Mouse (Mus musculus) right cerebral cortex, adult 18-20 months (tissue): ENCODE measurements at regions not wholly inside any gene's neighbourhood (a gene's known extent, or its start where the extent isn't known, plus 50 kb on each side); places are given as distances from the start of the nearest gene placed in this dataset.
A peak's percentile ranks its signal among the peaks of the same experiment; 100 is the strongest.
"Not testable (repeated sequence)": the region's sequence is repeated elsewhere in the genome, so short reads cannot be mapped to it uniquely, and the experiment has no call there.

Experiments used
- DNase-seq: peaks from one replicate; pipeline ENCODE4 v3.0.0; 2022; ENCODE audit warnings: mixed read lengths

DNA sequence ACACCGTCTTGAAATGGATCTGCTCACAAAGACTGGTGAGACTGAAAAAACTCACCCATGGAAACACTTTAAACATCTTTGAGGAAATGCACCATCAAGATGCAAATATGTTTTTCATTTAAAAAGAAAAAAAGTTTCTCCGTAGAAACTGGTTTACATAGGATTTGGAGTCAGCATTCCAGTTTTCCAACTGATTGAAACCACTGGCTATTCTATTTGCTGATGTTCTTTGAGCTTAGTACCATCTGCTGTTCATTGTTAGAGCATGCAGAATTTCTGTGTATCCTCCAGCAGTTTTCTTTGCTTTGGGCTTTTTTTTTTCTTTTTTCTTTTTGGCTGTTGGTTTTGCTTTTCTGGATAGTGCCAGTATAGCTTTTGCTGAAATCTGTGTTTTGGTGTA, 1948.3 kb downstream of the 9330182O14Rik start:
- no peak for DNase-seq

DNA sequence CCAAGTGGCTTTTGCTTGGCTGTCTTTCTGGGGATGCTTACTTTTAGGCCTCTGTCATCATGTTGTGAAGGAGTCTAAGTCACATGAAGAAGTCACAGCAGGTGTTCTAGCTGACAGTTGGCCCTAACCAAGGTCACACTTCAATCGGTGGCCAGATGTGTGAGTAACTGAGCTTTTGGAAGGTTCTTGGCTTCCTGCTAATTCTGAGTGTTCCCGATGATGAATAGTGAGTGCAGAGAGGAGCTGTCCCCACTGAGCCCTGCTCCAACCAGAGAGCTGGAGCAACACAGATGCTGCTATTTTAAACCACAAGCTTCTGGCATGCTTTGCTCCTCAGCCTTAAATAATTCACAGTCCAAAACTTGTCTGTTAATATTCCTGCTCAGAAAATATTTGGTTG, 1966.6 kb downstream of the 9330182O14Rik start:
- peak; percentile 5 for DNase-seq

DNA sequence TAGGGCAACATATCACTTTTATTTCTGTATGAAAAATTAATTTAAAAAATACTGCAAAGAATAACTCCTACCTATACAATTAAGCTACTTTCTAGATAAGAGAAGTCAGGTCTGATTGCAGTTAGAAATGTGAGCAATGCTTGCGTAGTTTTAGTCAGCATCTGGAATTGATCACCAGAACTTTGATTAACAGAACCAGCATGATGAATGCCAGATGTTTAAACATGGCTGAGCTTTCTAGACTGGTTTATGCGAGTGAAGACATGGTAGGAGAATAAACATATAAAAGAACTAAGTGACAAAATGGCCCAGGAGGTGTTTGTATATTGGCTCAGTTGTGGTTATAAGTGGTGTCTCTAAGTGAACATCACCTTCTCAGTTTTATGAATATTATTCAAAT, 1970.7 kb downstream of the 9330182O14Rik start:
- DNase-seq = no peak

DNA sequence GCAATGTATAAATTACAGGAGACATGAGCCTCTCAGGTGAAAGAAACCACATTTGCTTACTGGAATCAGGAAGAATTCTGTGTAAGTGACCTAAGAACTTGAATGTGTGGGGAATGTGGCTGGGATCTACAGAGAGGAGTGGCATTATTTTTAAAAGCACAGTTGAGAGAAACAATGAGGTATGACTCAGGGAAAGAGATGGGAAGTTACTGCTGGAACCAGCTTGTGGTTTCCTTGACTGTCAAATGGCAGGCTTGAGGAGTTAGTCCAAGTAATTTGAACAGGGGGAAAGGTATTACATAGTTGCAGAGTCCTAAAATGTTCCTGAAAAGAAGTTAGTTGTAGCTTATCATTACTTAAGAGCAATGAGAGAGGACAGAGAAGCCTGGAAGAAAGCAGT, 1972.9 kb downstream of the 9330182O14Rik start:
- DNase-seq = no peak

DNA sequence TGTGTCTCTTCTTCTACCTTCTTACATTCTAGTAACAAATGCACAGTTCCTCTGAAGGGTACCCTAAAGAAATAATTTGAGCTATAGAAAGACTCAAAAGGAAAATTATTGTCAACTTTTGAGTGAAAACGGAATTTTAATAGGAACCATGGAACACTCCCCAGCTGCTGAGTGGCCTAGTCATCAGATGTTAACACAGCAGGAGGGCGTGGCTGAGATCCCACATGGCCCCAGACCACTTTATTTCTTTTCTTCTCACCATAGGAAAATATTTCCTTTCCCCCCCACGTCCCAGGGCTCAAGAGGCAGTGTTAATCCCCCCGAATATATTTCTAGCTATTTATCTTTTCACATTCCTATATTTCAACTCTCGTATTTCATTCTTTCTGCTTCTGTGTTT, 1977.6 kb downstream of the 9330182O14Rik start:
- DNase-seq = no peak

DNA sequence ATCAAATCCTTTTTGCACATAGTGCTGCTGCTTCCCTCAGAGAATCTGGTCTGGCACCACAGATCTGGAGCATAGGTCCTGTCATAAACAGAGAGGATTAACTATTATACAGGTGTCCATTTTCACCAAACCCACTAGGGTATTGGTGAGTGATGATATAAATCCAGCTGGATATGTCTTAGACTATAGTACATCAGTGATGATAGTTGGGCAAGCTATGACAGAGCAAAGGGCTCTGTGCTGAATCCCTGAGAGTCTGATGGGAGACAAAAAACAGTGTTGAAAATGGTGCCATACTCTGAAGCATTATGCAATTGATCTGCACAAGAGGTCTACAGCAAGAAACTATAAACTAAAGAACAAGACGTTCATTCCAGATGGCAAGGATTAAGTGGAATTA, 1993.3 kb downstream of the 9330182O14Rik start:
- DNase-seq = no peak

DNA sequence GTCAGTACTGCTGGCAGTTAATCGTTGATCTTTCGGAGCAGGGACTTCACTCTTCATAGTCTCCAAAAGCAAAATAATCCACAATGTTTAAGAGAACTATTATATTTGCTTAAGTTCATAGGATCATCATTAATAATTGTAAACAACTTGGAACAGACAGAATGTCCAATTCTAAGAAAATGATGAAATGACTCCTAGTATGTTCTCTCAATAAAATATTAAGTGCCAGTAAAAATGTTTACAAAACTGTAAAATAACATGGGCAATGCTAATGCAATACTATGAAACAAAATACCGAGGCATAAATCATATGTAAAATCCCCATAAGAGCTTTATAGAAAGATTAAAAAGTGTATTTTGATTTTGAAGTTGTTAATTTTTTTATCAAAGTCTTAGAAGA, 1994.8 kb downstream of the 9330182O14Rik start:
- DNase-seq = no peak

DNA sequence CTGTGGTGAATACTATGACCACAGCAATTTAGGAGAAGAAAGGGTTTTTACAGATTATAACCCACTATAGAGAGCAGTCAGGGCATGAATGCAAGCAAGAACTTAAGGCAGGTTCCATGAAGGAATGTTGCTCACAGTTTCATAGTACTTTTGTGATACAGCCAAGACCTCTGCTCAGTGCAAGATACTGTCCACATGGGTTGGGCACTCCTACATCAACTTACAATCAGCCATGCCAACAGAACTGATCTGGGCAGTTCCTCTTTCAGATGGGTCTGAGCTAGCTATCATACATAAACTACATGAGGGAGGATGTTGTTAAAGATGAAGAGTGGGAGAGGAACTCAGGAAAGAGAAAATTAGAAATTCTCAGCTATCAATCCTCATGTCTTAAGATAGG, 2032.4 kb downstream of the 9330182O14Rik start:
- no peak for DNase-seq

DNA sequence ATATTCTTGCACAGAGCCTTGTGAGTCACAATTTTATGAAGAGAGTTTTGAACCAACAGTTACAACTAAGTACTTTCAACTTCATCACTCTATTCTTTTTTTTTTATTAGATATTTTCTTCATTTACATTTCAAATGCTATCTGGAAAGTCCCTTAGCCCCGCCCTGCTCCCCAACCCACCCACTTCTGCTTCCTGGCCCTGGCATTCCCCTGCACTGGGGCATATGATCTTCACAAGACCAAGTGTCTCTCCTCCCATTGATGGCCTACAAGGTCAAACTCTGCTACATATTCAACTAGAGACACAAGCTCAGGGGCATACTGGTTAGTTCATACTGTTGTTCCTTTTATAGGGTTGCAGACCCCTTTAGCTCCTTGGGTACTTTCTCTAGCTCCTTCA, 2043.6 kb downstream of the 9330182O14Rik start:
- not testable (repeated sequence) for DNase-seq

DNA sequence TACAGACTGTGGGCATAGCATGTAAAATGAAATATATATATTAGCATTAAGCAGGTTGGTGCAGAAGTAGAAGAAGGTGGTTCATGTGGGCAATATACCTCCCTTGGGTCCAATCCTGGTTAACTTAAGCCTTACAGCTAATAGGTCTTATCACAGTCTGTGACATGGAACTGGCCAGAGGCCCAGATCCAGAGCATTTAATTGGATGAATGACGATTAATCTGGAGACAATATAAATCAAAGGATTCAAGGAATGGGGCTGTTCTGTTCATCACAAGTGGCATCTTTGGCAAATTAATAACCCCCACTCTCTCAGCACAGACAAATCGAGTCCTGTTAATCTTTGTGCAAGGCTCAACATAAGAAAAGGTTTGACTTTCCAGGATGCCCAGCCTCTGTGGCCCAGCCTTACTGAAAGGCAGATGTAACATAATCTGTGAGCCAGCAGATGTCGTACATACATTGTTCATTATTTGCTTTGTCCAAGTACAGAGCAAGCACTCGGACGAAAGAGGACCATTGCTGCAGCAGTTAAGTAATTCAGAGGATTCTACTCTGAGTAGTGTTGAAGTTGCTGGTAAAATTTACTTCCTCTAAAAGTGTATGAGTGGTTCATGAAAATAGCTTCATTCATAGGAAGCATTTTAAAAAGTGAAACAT, 2073.2 kb downstream of the 9330182O14Rik start:
- DNase-seq = peak; percentile 6

DNA sequence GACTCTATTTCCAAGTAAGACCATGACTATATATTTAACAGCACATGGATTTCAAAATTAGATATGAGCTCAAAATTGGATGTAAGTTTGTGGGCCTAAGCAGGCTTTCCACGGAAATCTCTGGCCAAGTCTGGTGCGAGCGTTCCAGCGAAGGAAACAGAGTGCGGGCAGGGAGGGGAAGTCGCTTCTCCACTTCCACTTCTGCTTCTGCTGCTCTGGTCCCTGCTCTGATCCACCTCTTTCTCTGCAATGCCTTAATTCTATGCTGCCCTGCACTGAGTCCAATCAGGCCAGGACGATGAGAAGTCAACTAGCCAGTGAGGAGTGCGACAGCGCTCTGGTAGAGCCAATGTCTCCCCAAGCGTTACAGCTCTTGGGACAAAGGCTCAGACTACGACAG, 2085.3 kb downstream of the 9330182O14Rik start:
- no peak for DNase-seq

DNA sequence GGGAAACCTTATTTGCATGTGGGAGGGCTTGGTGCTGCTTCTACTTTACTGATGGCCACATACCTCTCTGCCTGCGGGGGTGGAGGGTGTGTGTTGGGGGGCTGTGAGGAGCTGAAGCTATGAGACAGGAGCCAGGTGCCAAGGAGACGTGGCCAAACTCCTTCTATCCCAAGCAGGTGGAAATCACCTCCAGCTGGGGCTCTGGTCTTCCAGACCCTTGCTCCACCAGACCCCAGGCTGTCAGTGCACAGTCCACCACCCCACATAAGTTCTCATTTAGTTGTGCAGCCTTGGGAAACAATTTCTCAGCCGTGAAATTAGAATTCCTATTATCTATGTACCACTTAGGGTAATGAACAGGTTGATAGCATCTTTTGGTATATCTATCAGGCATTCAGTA, 2085.8 kb downstream of the 9330182O14Rik start:
- no peak for DNase-seq

DNA sequence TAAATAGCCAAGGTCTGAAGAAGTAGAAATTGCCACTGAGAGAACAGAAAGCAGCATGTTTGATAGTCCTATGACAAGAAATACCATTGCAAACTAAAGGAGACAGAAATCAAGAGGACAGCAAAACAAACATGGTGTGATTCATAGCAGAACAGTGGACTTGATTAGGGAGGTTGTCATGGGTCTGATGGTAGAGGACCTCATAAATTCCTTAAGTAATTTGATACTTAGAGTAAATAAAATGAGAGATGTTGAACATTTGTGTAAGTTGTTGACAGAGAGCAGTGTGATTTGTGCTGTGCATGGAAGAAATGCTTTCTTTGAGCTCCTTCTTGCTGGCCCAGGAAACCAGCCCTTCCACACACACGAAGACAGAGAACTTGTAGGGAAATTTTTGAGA, 2090.8 kb downstream of the 9330182O14Rik start:
- no peak for DNase-seq

DNA sequence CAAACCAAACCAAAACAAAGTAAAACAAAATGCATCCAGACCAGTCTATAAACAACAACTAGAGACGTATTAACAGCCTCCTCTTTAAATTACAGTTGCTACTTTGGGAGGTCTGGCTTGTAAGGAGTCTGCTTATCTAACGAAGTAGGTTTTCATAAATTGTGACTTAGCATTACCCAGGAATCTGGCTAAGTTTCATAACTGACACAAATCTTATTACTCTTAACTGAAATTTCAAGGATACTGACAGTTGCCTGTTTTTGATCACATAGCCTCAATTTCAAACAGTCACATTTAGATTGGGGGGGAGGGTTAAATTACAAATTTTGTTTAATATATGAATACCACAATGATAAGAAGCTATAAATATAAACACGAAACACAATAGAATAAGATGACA, 2097.5 kb downstream of the 9330182O14Rik start:
- DNase-seq = no peak

DNA sequence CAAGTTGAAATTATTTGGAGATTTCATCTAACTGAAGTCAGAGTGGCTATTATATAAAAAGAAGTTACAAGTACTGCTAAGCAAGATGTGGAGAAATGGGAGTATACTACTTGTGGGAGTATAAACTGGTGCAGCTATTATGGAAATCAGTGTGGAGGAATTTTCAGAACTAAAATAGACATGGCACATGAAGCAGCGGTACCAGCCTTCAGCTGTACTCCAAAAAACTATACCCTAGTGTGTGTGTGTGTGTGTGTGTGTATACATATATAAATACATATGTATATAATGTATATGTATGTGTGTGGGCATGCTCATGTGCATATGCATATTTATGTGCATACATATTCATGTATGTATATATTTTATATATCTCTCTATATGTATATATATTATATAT, 2112.6 kb downstream of the 9330182O14Rik start:
- DNase-seq = peak; percentile 11

DNA sequence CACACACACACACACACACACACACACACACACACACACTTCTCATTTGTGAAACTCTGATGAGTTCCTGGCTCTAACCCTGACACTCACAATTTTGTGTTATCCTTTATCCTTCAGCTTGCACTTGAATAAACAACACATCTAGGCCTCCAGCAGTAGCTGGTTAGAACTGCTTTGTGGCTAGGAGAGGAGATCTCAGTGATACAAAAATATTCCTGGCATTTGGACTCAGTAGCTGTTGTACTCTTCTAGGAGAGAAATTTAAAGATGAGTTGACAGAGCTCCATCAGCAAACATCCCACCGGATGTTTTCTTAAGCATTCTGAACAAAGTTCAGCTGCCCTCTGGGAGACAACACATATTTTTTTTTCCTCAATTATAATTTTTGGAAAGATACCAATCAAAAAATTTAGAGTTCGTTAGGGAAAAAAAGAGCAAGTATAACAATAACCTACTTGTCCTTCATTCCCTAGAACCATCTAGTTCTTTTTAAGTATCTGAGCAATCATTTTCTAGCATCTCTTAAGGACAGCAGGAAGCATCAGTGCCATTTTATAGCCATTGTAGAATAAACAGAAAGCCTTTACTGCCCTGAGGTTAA, 2118.7 kb downstream of the 9330182O14Rik start:
- DNase-seq = no peak

DNA sequence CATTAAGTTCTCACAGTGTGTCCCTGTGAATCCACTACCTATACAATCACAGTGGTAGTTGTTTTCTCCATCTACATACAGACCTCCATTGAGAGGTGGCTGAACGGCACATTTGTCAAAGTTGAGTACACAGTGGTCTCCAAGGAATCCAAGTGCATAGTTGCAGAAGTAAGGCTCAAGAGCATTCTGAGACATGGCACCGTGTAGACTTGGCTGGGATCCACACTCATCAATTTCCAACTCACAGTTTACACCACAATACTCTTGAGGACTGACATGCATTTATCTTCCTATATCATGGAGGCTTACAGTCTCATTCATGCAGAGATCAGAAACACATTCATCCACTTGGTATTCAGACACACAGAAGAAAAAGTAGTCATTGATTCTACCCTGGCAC, 2122.2 kb downstream of the 9330182O14Rik start:
- DNase-seq = no peak

DNA sequence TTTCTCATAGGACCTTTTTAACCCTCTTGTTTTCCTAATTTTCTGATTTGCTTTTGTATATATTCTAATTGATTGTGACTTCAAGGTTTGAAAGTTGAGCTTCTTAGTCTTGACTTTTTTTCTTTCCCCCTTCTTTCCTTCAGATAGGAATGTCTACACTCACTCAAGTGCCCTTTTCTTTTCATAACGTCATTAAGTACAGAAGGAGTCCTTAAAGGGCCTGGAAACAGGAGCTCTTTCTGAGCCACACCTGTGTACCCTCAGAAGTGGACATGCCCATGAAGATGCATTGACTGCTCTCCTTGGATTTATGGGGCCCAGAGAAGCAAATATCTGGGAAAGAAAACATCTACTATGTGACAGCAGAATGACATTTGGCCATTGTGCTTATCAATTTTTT, 2141.0 kb downstream of the 9330182O14Rik start:
- DNase-seq = no peak

DNA sequence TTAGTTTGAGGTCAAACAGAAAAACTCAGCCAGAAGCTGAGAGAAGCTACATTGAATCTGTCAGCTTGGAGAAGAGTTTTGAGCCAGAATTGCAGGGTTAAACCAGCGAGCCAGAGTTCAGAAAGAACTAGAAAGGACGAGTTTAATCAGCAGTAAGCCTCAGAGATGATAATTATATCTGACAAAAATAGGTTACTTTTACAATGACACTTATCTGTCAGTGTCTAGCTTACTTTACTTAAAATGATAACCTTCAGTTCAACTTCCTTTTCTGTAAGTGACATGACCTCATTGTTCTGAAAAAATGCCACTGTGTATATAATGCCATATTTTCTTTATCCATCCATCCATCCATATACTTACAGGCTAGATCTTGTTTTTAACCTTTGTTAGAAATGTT, 2143.1 kb downstream of the 9330182O14Rik start:
- DNase-seq = no peak

DNA sequence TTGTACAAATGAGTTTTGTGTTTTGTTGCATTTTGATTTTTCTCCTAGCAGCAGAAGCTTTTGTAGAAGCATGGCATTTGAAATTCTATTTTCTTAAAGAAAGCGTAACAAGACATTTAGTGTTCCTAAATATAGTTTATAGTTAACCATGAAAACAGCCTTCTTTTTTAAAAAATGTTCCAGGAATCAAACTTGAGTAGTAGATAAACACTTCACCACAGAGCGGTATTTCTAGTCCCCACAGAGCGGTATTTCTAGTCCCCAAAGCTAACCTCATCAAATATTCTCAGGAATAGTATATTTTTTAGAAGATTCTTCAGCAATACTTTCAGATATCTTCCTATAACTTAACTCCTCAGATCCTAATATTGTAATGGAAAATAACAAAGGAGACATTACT, 2146.6 kb downstream of the 9330182O14Rik start:
- no peak for DNase-seq

DNA sequence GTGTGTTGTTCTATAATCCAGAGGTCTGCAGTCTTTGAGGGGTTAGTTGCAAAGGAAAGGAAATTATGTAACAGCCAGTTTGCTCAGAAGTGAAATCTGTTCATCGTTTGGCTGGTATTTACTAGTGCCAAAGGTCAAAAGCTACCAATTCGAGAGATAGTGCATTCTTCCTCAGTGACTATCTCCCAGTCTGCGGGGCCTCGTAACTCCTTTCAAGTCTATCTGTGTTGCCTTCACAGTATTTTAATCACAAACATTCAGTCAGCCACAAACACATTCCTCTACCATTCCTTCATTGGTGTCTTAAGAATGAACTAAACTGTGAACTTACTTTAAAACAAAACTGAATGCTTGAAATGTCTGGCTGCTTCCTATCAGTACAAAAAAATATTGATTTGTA, 2162.2 kb downstream of the 9330182O14Rik start:
- DNase-seq = no peak

DNA sequence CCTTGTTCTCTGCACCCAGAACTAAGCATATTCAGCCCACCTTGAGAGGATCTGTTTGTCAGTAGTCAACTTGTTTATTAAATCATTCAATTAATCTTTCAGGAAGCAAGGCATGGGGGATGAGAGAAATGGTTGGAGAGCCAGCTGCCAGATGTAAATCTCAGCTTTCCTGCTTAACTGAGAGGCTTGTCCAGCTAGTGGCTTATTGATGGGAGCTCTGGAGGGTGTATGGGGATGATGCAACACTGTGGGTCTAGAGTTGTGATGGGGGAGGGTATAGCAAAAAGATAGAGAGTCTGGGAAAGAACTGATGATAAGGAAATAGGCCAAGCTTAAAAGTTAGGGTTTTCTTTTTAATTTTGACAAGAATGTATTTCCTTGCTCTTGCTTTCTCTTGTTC, 2163.3 kb downstream of the 9330182O14Rik start:
- no peak for DNase-seq

DNA sequence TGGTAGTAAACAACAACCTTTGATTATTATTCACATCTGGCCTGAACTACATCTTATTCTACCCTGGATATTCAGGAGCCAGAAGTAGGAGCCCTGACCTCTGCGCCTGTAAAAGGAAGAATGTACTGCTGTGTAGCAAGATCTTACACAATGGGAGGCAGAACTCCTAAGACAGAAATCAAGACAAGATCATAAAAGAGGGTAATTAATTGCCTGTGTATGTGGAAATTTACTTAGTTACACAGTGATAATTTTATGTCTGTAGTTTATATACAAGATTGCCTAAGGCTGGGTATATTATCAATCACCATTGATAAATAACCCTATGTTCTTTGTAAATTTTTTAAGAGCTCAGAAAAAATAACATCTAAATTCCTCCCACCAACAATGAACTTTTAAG, 2167.8 kb downstream of the 9330182O14Rik start:
- DNase-seq = no peak

DNA sequence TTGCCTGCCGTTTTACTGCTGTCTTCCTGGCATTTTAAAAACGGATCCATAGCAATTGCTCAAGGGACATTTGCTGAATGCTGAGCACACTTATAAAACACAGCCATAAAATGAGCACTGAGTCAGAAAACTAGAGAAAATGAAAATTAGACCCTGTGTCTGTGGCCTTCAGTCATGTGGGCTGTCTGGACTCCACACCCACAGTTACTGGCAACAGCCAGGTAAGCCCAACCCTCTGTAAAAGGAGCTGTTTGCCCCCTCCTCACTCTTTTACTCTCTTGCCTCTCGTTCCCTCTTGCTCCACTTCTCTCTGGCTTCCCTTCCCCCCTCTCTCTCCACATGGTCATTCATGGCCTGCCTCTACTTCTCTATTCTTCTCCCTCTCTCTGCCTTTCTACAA, 2169.9 kb downstream of the 9330182O14Rik start:
- no peak for DNase-seq

DNA sequence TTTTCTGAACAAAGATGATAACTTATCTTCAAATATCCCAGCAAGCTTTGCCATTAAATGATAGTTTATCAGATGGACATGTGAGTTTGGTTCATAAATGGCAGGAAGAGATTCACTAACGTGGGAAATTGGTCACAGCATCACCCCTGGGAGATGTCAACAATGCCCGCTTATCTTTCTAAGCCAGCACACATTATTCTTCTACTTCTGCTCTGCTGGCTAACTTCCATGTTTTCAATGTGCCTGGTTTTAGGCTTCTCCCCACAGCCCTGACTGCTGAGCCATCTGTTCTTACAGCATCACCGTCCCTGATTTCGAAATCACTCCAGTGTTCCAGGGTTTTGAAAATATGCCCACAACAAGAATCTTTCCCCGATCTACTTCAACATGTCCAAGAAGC, 2175.4 kb downstream of the 9330182O14Rik start:
- DNase-seq = peak; percentile 48
